Mouse (Mus musculus) naive thymus-derived CD4-positive, alpha-beta T cell, adult 2 months (primary cell): ENCODE data around the gene Fbxo47.
"Not testable (repeated sequence)": the region's sequence is repeated elsewhere in the genome, so short reads cannot be mapped to it uniquely, and the experiment has no call there.

Experiments
- DNase-seq: peaks from one replicate; pipeline ENCODE4 v3.0.0-alpha.2; 2011; ENCODE audit warnings: low read depth

The Fbxo47 gene

GRCm38 (mm10) chr11:97880362-97880761 is 3.6 kb downstream of the Fbxo47 start:
- DNase-seq: no peak

GRCm38 (mm10) chr11:97877341-97877740 is 6.6 kb downstream of the Fbxo47 start:
- DNase-seq: no peak

GRCm38 (mm10) chr11:97874396-97874795 is 9.6 kb downstream of the Fbxo47 start:
- no peak for DNase-seq

- not testable (repeated sequence) for DNase-seq
These were observed 11.6 kb downstream of the Fbxo47 start for GRCm38 (mm10) chr11:97872378-97872777.

- DNase-seq: no peak
These were observed 16.4 kb downstream of the Fbxo47 start for GRCm38 (mm10) chr11:97867591-97867990.

- DNase-seq: no peak
These were observed 17.7 kb downstream of the Fbxo47 start for GRCm38 (mm10) chr11:97866091-97866888.

- no peak for DNase-seq
These were observed 18.5 kb downstream of the Fbxo47 start for GRCm38 (mm10) chr11:97865421-97865820.

GRCm38 (mm10) chr11:97862148-97862547 is 21.8 kb downstream of the Fbxo47 start:
- no peak for DNase-seq

- no peak for DNase-seq
These were observed 28.5 kb downstream of the Fbxo47 start for GRCm38 (mm10) chr11:97855473-97855872.

GRCm38 (mm10) chr11:97851601-97852000 is 32.4 kb downstream of the Fbxo47 start:
- no peak for DNase-seq

- DNase-seq: no peak
These were observed 33.6 kb downstream of the Fbxo47 start for GRCm38 (mm10) chr11:97850367-97850766.

- DNase-seq: no peak
These were observed 42.0 kb downstream of the Fbxo47 start for GRCm38 (mm10) chr11:97842001-97842400.

- DNase-seq: peak; percentile 50
These were observed 42.8 kb downstream of the Fbxo47 start for GRCm38 (mm10) chr11:97840991-97841661.

GRCm38 (mm10) chr11:97840539-97840954 is 43.4 kb downstream of the Fbxo47 start, which contains the start of gene B230217C12Rik:
B230217C12Rik (plus strand) TSS chr11:97840780.
- peak; percentile 58 for DNase-seq

GRCm38 (mm10) chr11:97840135-97840490 is 43.8 kb downstream of the Fbxo47 start:
- peak; percentile 52 for DNase-seq

- no peak for DNase-seq
These were observed 44.4 kb downstream of the Fbxo47 start for GRCm38 (mm10) chr11:97839441-97840134.

- DNase-seq: peak; percentile 16
These were observed 45.0 kb downstream of the Fbxo47 start for GRCm38 (mm10) chr11:97838779-97839440.

- peak; percentile 11 for DNase-seq
These were observed 46.3 kb downstream of the Fbxo47 start for GRCm38 (mm10) chr11:97837641-97838149.

- not testable (repeated sequence) for DNase-seq
These were observed 46.9 kb downstream of the Fbxo47 start for GRCm38 (mm10) chr11:97837051-97837450.

- peak; percentile 57 for DNase-seq
These were observed 47.4 kb downstream of the Fbxo47 start for GRCm38 (mm10) chr11:97836541-97836940.

- no peak for DNase-seq
These were observed 50.6 kb downstream of the Fbxo47 start for GRCm38 (mm10) chr11:97833352-97833751.

GRCm38 (mm10) chr11:97832001-97832400 is 52.0 kb downstream of the Fbxo47 start:
- DNase-seq: no peak
